13 mouse cellular contexts compared by ENCODE assay signal in genomic region chr14:46491601-46492000, GRCm38 (mm10).
DNase-seq lines count a peak whose midpoint lies in the region; ATAC-seq and TF ChIP-seq lines count a peak whose summit lies in the region.
"Had no signal": no experiment of that assay in that cellular context is flagged by ENCODE, and none has a peak within 500 bp of the region (broad histone marks: within the 10 kb centered on the region; RNA-seq: fewer than 3 reads in every experiment).

No protein-coding gene starts in this region.

- no peak overlapping the region for H3K4me3 ChIP-seq in intestine, embryonic 14.5 days (ENCODE audit: low read depth, low read length)
- H3K4me3 ChIP-seq in intestine, postnatal 0 days (ENCODE audit: low read depth, low read length) = no peak overlapping the region
- no peak overlapping the region for H3K4me3 ChIP-seq in forebrain, postnatal 0 days (ENCODE audit: low read depth, low read length)
- H3K4me3 ChIP-seq: midbrain, embryonic 12.5 days had no signal

- 18% methylated on average over 9 of the region's 9 CpGs for whole genome bisulfite sequencing in intestine, embryonic 14.5 days
- 32% methylated on average over 9 of the region's 9 CpGs for WGBS in intestine, postnatal 0 days
- WGBS in forebrain, postnatal 0 days = 64% methylated on average over 9 of the region's 9 CpGs

- no peak for TF ChIP-seq CTCF in intestine, postnatal 0 days (IDR thresholded peaks at IDR 0.05; ENCODE audit: low read depth)
- TF ChIP-seq CTCF in forebrain, postnatal 0 days (IDR thresholded peaks at IDR 0.05; ENCODE audit: low read depth) = no peak

- no peaks in the 10 kb centered on the region for H3K9me3 ChIP-seq in intestine, embryonic 14.5 days (ENCODE audit: control insufficient read depth, low read length)
- no peaks in the 10 kb centered on the region for H3K9me3 ChIP-seq in intestine, postnatal 0 days (ENCODE audit: control insufficient read depth)
- no peaks in the 10 kb centered on the region for H3K9me3 ChIP-seq in forebrain, postnatal 0 days (ENCODE audit: low read length)
- H3K9me3 ChIP-seq: midbrain, embryonic 12.5 days had no signal

- H3K9ac ChIP-seq in intestine, embryonic 14.5 days (ENCODE audit: low read length) = no peak overlapping the region
- H3K9ac ChIP-seq in intestine, postnatal 0 days (ENCODE audit: low read depth, low read length) = no peak overlapping the region
- no peak overlapping the region for H3K9ac ChIP-seq in forebrain, postnatal 0 days
- H3K9ac ChIP-seq: midbrain, embryonic 12.5 days had no signal

- no peaks in the 10 kb centered on the region for H3K27me3 ChIP-seq in intestine, embryonic 14.5 days (replicated peaks; ENCODE audit: control insufficient read depth, insufficient read depth, low read length)
- no peaks in the 10 kb centered on the region for H3K27me3 ChIP-seq in intestine, postnatal 0 days (replicated peaks; ENCODE audit: control insufficient read depth, insufficient read depth, low read length)
- H3K27me3 ChIP-seq in forebrain, postnatal 0 days (ENCODE audit: insufficient read depth, low read length) = no peaks in the 10 kb centered on the region
- H3K27me3 ChIP-seq: midbrain, embryonic 12.5 days had no signal

- peak overlapping the region; percentile 47 for H3K27ac ChIP-seq in intestine, embryonic 14.5 days (ENCODE audit: low read depth)
- H3K27ac ChIP-seq in intestine, postnatal 0 days (ENCODE audit: low read depth, low read length) = no peak overlapping the region
- no peak overlapping the region for H3K27ac ChIP-seq in forebrain, postnatal 0 days (ENCODE audit: low read depth, low read length)
- H3K27ac ChIP-seq: midbrain, embryonic 12.5 days had no signal

- no peaks in the 10 kb centered on the region for H3K36me3 ChIP-seq in intestine, embryonic 14.5 days (ENCODE audit: control insufficient read depth, insufficient read depth, low read length)
- no peaks in the 10 kb centered on the region for H3K36me3 ChIP-seq in intestine, postnatal 0 days (ENCODE audit: control insufficient read depth, insufficient read depth)
- no peaks in the 10 kb centered on the region for H3K36me3 ChIP-seq in forebrain, postnatal 0 days (ENCODE audit: insufficient read depth)
- H3K36me3 ChIP-seq: midbrain, embryonic 12.5 days had no signal

- no peak overlapping the region for H3K4me2 ChIP-seq in intestine, embryonic 14.5 days (ENCODE audit: low read length)
- H3K4me2 ChIP-seq in intestine, postnatal 0 days (replicated peaks; ENCODE audit: low read depth) = no peak overlapping the region
- no peak overlapping the region for H3K4me2 ChIP-seq in forebrain, postnatal 0 days (ENCODE audit: low read depth)
- H3K4me2 ChIP-seq: liver, embryonic 11.5 days; midbrain, embryonic 12.5 days had no signal

- peaks cover 10% of the 10 kb centered on the region; the same call in 1 of the 2 replicates for H3K4me1 ChIP-seq in intestine, embryonic 14.5 days (replicated peaks; ENCODE audit: control insufficient read depth, insufficient read depth, low read length)
- no peaks in the 10 kb centered on the region for H3K4me1 ChIP-seq in intestine, postnatal 0 days (replicated peaks; ENCODE audit: control insufficient read depth, insufficient read depth, low read length)
- no peaks in the 10 kb centered on the region for H3K4me1 ChIP-seq in forebrain, postnatal 0 days (ENCODE audit: insufficient read depth)
- H3K4me1 ChIP-seq: midbrain, embryonic 12.5 days had no signal

- DNase-seq in intestine, embryonic 14.5 days (ENCODE audit: low spot score) = peak; percentile 70
- DNase-seq in NIH3T3 (ENCODE audit: low read depth) = peak; percentile 65
- DNase-seq in kidney, postnatal 10 days = peak; percentile 61
- peak; percentile 6 for DNase-seq in lung, postnatal 14 days
- no peak for DNase-seq in cerebellum, adult 9-11 months
- no peak for DNase-seq in thymus, postnatal 36 days
- no peak for DNase-seq in forebrain, postnatal 0 days
- DNase-seq: adrenal gland, postnatal 36 days; heart, postnatal 14 days; thymus, adult 18-20 months had no signal

- ATAC-seq in intestine, embryonic 14.5 days (replicated peaks; ENCODE audit: low FRiP score, low TSS enrichment, low read depth) = peak; percentile 70
- ATAC-seq in intestine, postnatal 0 days = no peak
- no peak for ATAC-seq in forebrain, postnatal 0 days

Comparison
In these comparisons a context has a peak if more than half of its experiments do, and no peak if none do; other contexts are left out.
1. DNase-seq: peak in intestine, embryonic 14.5 days (single experiment), NIH3T3 (single experiment), kidney, postnatal 10 days (single experiment) and lung, postnatal 14 days (single experiment); none in cerebellum, adult 9-11 months (single experiment), thymus, postnatal 36 days (0 of 2) and forebrain, postnatal 0 days (single experiment).